Mouse (Mus musculus): Measurements from ENCODE around the gene Flii. TPM values are rescaled to one million over a fixed set of nuclear protein-coding genes. Genes with fewer than 3 reads are reported as not detected.

Gene Flii
- polyA plus RNA-seq, 1 experiment from 2014 or later, result 87.2 TPM

Small RNA genes within 50 kb of the gene (microRNA-seq; reads per million reads assigned to microRNA genes)
- gene Mir5100, result 1.6 reads per million, percentile 19 among the genes with 10 or more reads in this experiment

Other genes starting within 250 kb of the Flii start
- 35.4 and 36.2 TPM in 2 replicates for gene Alkbh5, start 190.9 kb downstream of the Flii start, polyA plus RNA-seq (2014; fragmentation: Nextera tagmentation; extraction: Ambion mirVana)
- gene Llgl1, start 27.5 kb downstream of the Flii start, polyA plus RNA-seq (2014; fragmentation: Nextera tagmentation; extraction: Ambion mirVana), result 53.7 and 53.8 TPM in 2 replicates
- gene Mief2, start 1.1 kb upstream of the Flii start, polyA plus RNA-seq (2014; fragmentation: Nextera tagmentation; extraction: Ambion mirVana), result 11.4 and 11.8 TPM in 2 replicates
- gene Top3a, start 50.1 kb upstream of the Flii start, polyA plus RNA-seq (2014; fragmentation: Nextera tagmentation; extraction: Ambion mirVana), result 13.4 and 16.1 TPM in 2 replicates
- 8.2 and 9.2 TPM in 2 replicates for gene Smcr8, start 50.3 kb upstream of the Flii start, polyA plus RNA-seq (2014; fragmentation: Nextera tagmentation; extraction: Ambion mirVana)
- gene Shmt1, start 84.5 kb upstream of the Flii start, polyA plus RNA-seq (2014; fragmentation: Nextera tagmentation; extraction: Ambion mirVana), result 94.7 and 102 TPM in 2 replicates
- gene Dhrs7b, start 103.4 kb upstream of the Flii start, polyA plus RNA-seq (2014; fragmentation: Nextera tagmentation; extraction: Ambion mirVana), result 49.4 and 50.3 TPM in 2 replicates
- gene Tmem11, start 152.0 kb upstream of the Flii start, polyA plus RNA-seq (2014; fragmentation: Nextera tagmentation; extraction: Ambion mirVana), result 73.9 and 81.6 TPM in 2 replicates
- gene Natd1, start 187.5 kb upstream of the Flii start, polyA plus RNA-seq (2014; fragmentation: Nextera tagmentation; extraction: Ambion mirVana), result 15.4 and 16.8 TPM in 2 replicates
- gene Map2k3, start 204.8 kb upstream of the Flii start, polyA plus RNA-seq (2014; fragmentation: Nextera tagmentation; extraction: Ambion mirVana), result 91.7 and 94.5 TPM in 2 replicates